Mouse (Mus musculus) layer of hippocampus, adult 11-12 months (tissue): ENCODE measurements around the gene Prss30.
"Not testable (repeated sequence)": the region's sequence is repeated elsewhere in the genome, so short reads cannot be mapped to it uniquely, and the experiment has no call there.

Experiments used
- DNase-seq: peaks from one replicate; pipeline ENCODE4 v3.0.0; 2022; ENCODE audit warnings: low spot score

Gene Prss30

GRCm38 (mm10) chr17:23984989-23985388 lies 4.6 kb upstream of the Prss30 start:
- no peak for DNase-seq

GRCm38 (mm10) chr17:23982912-23983311 lies 2.5 kb upstream of the Prss30 start:
- no peak for DNase-seq

GRCm38 (mm10) chr17:23979471-23979870 lies 895 bp downstream of the Prss30 start:
- no peak for DNase-seq

GRCm38 (mm10) chr17:23976665-23977064 lies 3.7 kb downstream of the Prss30 start:
- DNase-seq = no peak

- DNase-seq = no peak
These were observed 9.1 kb downstream of the Prss30 start for GRCm38 (mm10) chr17:23971315-23971714.

- DNase-seq = peak; percentile 89
These were observed 11.1 kb downstream of the Prss30 start for GRCm38 (mm10) chr17:23969231-23969630.

- DNase-seq = no peak
These were observed 11.6 kb downstream of the Prss30 start for GRCm38 (mm10) chr17:23968780-23969179.

GRCm38 (mm10) chr17:23966658-23967401 lies 13.5 kb downstream of the Prss30 start:
- DNase-seq = no peak

- DNase-seq = peak; percentile 32
These were observed 14.5 kb downstream of the Prss30 start for GRCm38 (mm10) chr17:23965805-23966425.

- DNase-seq = no peak
These were observed 18.7 kb downstream of the Prss30 start for GRCm38 (mm10) chr17:23961573-23962122.

- DNase-seq = peak; percentile 90
These were observed 20.2 kb downstream of the Prss30 start for GRCm38 (mm10) chr17:23960084-23960738.

- DNase-seq = no peak
These were observed 25.2 kb downstream of the Prss30 start, which contains the start of gene Sbpl for GRCm38 (mm10) chr17:23955174-23955573. TSS of gene Sbpl (minus strand) at chr17:23955274.

GRCm38 (mm10) chr17:23950828-23951227 lies 29.5 kb downstream of the Prss30 start:
- not testable (repeated sequence) for DNase-seq

GRCm38 (mm10) chr17:23949068-23949467 lies 31.3 kb downstream of the Prss30 start:
- no peak for DNase-seq

- not testable (repeated sequence) for DNase-seq
These were observed 32.9 kb downstream of the Prss30 start for GRCm38 (mm10) chr17:23947486-23947885.

GRCm38 (mm10) chr17:23941372-23941771 lies 39.0 kb downstream of the Prss30 start, which contains the start of gene Sbp:
TSS of gene Sbp (plus strand) at chr17:23941672.
- no peak for DNase-seq

GRCm38 (mm10) chr17:23931157-23931556 lies 49.2 kb downstream of the Prss30 start:
- no peak for DNase-seq

GRCm38 (mm10) chr17:23925090-23925493 lies 55.3 kb downstream of the Prss30 start:
- peak; percentile 59 for DNase-seq

GRCm38 (mm10) chr17:23924531-23925007 lies 55.8 kb downstream of the Prss30 start:
- peak; percentile 89 for DNase-seq
